Mouse (Mus musculus) liver, postnatal 0 days (tissue): ENCODE results near the gene Elmo2.

ENCODE experiments used
- CTCF ChIP-seq: sonication (generic); IDR thresholded peaks from 2 replicates; pipeline ENCODE4 v1.5.1; 2016; ENCODE audit warnings: antibody characterized with exemption, low read depth
- EP300 ChIP-seq: IDR thresholded peaks from 2 replicates; pipeline ENCODE4 v1.6.1; 2016; ENCODE audit warnings: antibody characterized with exemption, low read depth, mild to moderate bottlenecking

GRCm38 (mm10) chr2:165367868-165368439 is 41.7 kb upstream of the Elmo2 start:
- TF ChIP-seq CTCF (no peak), EP300 (no peak)
